Mouse (Mus musculus): ENCODE data around the gene Sstr5.
A peak's percentile ranks its signal among the peaks of the same experiment; 100 is the strongest.

The Sstr5 gene

GRCm38 (mm10) chr17:25474330-25475077 is 22.6 kb downstream of the Sstr5 start:
- DNase-seq (ENCODE audit: low spot score in 2 of 2), result peak in 1 of 2 experiments; percentile 69

DNA sequence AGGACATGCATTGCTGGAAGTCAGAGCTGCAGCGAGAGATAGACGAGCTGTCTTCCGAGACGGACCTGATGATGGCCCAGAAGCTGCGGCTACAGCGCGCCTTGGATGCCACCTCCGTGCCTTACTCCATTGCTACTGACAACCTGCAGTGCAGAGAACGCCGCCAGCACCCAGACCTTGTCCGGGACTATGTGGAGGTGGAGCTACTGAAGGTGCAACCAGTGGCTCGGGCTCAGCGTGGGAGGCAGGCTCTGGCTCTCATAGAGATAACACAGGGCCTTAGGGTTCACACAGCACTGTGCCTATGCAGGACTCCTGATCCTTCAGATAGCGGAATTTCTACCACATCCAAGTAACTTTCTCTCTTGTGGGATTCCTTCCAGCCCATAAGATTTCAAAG is 25.0 kb downstream of the Sstr5 start:
- DNase-seq (ENCODE audit: low spot score in 2 of 2), result no peak

DNA sequence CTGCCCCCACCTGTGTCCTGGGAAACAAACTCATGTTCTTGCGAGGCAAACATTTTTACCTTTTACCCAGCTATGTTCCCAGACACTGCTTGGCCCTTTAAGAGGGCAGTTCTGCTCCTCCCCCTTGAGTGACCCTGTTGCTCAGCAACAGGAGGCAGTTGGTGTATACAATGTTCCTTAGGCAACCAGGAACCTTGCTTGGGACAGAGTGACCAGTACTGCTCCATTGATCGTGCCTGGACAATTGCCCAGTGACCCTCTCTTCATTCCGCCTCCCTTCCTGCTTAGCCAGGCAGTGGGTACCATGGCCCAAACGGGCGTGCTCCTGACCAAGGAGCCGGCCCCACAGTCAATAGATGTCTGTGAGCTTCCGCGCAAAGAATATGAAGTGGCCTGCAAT is 25.7 kb downstream of the Sstr5 start:
- DNase-seq (ENCODE audit: low spot score in 2 of 2), result no peak

DNA sequence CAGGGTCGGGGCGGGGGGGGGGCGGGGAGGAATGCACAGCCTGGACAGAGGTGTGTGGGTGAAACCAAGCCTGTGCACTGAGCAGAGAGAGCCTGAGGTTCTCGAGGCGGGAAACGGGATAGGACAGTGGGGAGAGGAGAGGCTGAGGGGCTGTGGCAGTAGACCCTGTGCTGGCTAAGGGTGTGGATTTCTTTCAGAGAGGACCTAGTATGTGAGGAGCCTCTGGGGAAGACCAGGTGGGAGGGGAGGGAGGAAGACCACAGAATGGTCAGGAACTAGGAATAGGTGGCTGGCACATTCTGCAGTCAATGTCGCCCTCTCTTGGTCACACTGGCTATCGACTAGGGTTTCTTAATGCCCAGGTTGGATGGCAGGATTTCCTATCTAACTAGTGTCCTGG is 27.3 kb downstream of the Sstr5 start:
- peak in 1 of 2 experiments; percentile 76 for DNase-seq (ENCODE audit: low spot score in 2 of 2)

DNA sequence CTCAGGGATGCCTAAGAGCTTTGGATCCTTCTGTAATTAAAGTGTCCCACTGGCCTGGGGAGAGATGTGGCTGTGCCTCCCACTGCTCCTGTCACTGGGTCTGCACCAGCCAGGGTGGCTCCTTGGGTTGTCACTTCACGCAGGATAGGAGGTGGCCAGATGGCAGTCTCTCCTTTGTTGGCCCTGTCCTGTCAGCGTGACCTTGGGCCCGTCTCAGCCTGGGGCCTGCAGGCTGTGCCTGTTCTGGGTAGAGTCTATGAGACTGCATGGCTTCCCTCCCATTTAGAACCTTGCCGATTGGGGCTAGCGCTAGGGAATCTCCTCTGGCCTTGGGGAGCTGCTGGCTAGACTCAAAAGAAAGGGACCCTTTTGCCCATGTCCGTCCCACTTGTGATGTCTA is 28.8 kb downstream of the Sstr5 start:
- no peak for DNase-seq (ENCODE audit: low spot score in 2 of 2)

DNA sequence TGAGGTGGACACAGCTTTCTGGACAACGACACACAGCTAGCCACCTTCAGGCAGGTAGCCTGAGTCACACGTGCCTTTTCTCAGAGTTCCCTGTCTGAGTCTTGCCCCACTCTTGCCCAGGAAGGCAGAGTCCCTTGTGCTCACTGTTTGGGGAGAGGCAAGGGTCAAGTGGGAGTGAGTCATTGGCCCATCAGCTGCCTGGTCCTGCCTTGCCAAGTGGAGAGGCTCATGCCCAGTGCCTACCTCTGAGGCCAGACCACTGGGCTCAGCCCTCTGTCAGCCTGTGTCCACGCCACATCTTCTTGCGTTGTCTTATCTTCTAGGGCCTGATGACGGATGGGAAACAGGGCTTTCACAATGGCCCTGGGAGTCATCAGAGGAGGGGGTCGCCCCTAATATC is 29.3 kb downstream of the Sstr5 start:
- no peak for DNase-seq (ENCODE audit: low spot score in 2 of 2)

GRCm38 (mm10) chr17:25466257-25466656 is 30.8 kb downstream of the Sstr5 start:
- DNase-seq (ENCODE audit: low spot score in 2 of 2), result no peak

DNA sequence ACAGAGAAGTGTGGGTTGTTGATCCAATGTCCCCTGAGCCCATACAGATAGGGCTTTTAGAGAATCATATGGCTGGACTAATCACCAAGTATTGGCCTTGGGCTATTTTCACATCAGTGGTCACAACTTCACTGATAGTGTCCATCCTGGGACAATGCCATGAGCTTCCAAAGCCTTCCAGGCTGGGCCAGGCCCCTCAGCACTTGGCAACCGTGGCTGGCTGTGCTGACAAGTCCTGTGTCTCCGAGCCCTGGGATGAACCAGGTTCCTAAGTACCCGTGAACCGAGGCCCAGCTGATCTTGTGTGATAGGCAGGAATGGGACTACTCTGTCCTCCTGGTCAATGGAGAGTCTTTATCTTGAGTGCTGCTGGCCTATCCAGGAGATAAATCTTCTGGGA is 33.0 kb downstream of the Sstr5 start:
- DNase-seq (ENCODE audit: low spot score in 2 of 2), result no peak

GRCm38 (mm10) chr17:25463326-25463945 is 33.7 kb downstream of the Sstr5 start:
- no peak for DNase-seq (ENCODE audit: low spot score in 2 of 2)

DNA sequence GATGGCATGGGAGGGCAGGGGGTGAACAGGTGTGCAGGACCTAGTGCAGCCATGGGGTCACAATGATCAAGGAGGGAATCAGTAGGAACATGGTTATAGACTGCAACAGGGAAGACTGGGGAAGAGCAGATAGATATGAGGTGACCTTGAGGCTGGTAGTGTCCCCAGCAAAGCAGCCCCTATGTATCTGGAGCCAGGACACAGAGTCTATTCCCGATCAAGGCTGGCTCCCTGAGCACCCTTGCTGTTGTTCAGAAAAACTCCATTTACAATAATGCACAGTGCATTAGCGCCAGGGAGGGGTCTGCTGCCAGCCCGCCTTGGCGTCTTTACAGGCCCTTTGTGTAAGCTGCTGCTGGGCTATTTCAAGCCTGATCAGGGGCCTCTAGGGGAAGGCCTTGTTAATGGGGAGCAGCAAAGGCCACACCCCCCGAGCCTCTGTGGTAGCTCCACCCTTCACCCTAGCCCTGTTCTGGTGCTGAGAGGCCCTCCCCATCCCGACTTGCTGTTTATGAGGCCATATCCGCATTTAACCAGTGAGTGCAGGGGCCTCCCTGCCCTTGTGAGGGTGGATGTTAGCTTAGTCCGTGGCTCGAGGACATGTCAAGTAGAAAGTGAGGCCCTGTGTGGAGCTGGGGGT is 34.7 kb downstream of the Sstr5 start:
- DNase-seq (ENCODE audit: low spot score in 2 of 2), result no peak

DNA sequence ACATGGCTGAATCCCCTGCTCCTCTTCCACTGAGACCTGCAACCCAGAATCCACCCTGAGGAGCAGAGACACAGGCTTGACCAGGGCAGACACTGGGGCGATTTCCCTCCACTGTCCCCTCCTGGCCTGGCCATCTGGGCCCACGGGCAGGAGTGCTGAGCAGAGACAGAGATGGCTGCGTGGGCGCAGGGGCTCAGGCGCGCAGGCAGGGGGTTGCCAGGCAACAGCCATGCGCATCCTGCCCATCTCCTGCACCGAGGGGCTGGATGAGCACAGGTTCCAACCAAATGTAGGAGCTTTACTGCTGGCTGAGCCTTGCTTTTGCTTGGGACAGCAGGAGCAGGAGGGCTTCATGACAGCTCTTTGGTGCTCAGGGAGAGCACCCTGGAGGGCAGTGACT is 40.5 kb downstream of the Sstr5 start:
- peak in 1 of 2 experiments; percentile 64 for DNase-seq (ENCODE audit: low spot score in 2 of 2)

DNA sequence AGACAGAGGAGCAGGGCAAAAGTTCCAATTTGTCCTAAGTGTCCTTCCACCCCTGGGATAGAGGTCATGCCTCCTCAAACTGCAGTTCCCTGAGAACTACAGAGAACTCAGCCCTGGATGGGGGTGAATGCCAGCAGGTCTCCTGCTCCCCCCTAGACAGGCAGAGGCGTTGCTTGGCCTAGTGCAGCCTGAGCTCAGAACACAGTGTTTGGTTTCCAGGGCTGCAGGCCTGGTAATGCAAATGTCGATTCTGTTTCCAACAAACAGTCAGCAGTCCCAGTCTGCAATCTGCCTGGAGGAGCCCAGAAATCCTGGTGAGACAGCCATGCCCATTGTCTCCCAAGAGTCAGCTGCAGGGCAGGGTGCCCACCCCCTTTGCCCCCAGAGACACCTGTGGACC is 42.8 kb downstream of the Sstr5 start, which contains the start of gene Tekt4:
Tekt4 (plus strand) TSS at position 344 of the 400 bp plus-strand sequence.
- no peak for DNase-seq (ENCODE audit: low spot score in 2 of 2)

GRCm38 (mm10) chr17:25452246-25452965 is 44.7 kb downstream of the Sstr5 start:
- DNase-seq (ENCODE audit: low spot score in 2 of 2), result no peak

GRCm38 (mm10) chr17:25450329-25450728 is 46.8 kb downstream of the Sstr5 start:
- no peak for DNase-seq (ENCODE audit: low spot score in 2 of 2)

GRCm38 (mm10) chr17:25447865-25448264 is 49.2 kb downstream of the Sstr5 start:
- no peak for DNase-seq (ENCODE audit: low spot score in 2 of 2)

- DNase-seq (ENCODE audit: low spot score in 2 of 2), result no peak
Measured at GRCm38 (mm10) chr17:25445841-25446240, 51.2 kb downstream of the Sstr5 start.

DNA sequence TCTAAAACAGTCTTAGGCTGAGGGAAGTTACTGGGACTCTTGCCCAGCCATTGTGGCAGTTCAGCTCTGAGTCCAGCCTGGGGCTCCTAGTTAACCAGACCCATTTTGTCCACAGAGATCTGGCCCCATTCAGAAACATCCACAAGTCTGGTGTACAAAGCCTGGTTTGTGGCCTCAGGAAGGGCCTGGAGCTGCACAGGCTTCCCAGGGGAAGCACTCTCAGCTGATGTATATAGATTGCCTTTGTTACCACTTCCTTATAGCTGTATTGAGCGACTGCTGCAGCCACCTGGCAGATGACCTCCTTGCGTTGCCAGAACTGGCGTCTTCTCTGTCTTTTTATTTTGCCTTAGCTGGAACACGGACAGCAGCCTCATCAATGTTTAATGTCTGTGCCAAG is 52.0 kb downstream of the Sstr5 start:
- no peak for DNase-seq (ENCODE audit: low spot score in 2 of 2)

DNA sequence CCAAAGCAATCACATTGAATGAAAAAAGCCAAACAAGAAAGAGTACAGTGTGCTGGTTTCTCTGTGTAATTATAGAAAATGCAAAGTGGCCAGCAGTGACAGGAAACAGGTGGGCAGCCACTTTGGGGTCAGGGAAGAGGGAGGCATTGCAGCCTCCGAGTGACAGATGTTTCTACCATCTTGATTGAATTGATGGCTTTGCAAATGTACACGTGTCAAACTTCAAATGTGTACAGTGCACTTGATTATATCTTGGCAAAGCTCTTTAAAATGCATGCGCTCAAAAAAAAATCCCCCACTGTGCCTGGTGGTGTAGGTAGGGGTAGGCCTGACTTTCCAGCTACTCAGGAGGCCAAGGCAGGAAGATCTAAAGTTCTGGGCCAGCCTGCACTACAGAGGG is 54.2 kb downstream of the Sstr5 start:
- DNase-seq (ENCODE audit: low spot score in 2 of 2), result no peak

DNA sequence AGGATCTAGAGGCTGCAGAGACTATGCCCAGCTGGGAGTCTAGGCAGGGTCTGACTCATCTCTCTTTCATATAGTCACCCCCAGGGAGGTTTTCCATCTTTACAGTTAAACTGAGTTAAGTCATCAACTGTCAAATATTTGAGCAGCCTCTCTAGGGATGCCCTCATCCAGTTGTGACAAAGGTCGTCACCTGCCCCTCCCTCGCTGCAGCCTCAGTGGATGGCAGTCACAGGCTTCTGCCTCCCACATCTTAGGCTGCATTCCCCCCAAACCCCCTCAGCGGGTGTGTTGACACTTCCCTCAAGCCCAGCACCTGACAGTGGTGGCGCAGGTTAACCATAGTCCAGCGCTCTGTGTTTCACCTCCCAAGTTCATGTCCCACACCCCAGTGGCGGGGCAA is 55.7 kb downstream of the Sstr5 start:
- no peak for DNase-seq (ENCODE audit: low spot score in 2 of 2)
